Mouse (Mus musculus): Measurements from ENCODE around the gene Ccdc13.

DNA sequence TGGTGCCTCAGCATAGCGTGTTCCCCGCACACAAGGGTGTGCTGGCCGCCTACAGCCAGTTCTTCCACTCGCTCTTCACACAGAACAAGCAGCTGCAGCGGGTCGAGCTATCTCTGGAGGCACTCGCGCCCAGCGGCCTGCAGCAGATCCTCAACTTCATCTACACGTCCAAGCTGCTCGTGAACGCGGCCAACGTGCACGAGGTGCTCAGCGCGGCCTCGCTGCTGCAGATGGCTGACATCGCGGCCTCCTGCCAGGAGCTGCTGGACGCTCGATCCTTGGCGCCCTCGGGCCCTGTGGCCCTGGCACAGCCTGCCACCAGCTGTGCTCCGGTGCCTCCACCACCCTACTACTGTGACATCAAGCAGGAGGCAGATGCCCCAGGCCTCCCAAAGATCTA lies 76.5 kb downstream of the Ccdc13 start:
- TF ChIP-seq CTCF (IDR thresholded peaks at IDR 0.05; ENCODE audit: borderline replicate concordance, extremely low read depth, insufficient read depth, insufficient read length), result no peak
- TF ChIP-seq POLR2A (IDR thresholded peaks at IDR 0.05; ENCODE audit: borderline replicate concordance, extremely low read depth, insufficient read depth, insufficient read length, poor library complexity, severe bottlenecking), result no peak
